Mouse (Mus musculus) CH12.LX (cell line): ENCODE results near the gene Fgf23.

Source experiments
- CTCF ChIP-seq, 2 experiments: IDR thresholded peaks in 1 of 2; conservative IDR thresholded peaks in 1 of 2; 2 replicates each; pipeline ENCODE4 v1.5.1; 2011 to 2012; ENCODE audit warnings: low read depth in 2 of 2, low read length in 2 of 2, improper control_type of control experiment in 1 of 2, inconsistent platforms in 1 of 2, mild to moderate bottlenecking in 1 of 2, moderate library complexity in 1 of 2
- ELF1 ChIP-seq: IDR thresholded peaks from 2 replicates; pipeline ENCODE4 v1.6.1; 2014; ENCODE audit warnings: low read depth, mild to moderate bottlenecking, inconsistent platforms, low read length, improper control_type of control experiment
- MAFK ChIP-seq: IDR thresholded peaks from 2 replicates; pipeline ENCODE4 v1.6.1; 2011; ENCODE audit warnings: low read length, improper control_type of control experiment; ENCODE audit not compliant: insufficient replicate concordance
- SMC3 ChIP-seq: IDR thresholded peaks from 2 replicates; pipeline ENCODE4 v1.6.1; 2011; ENCODE audit warnings: low read depth, low read length, improper control_type of control experiment
- ZC3H11A ChIP-seq: IDR thresholded peaks from 2 replicates; pipeline ENCODE4 v1.6.1; 2012; ENCODE audit warnings: low read depth, mild to moderate bottlenecking, inconsistent platforms, low read length, improper control_type of control experiment
- ZNF384 ChIP-seq: IDR thresholded peaks from 2 replicates; pipeline ENCODE4 v1.6.1; 2012; ENCODE audit warnings: low read depth, low read length, improper control_type of control experiment, inconsistent platforms

DNA sequence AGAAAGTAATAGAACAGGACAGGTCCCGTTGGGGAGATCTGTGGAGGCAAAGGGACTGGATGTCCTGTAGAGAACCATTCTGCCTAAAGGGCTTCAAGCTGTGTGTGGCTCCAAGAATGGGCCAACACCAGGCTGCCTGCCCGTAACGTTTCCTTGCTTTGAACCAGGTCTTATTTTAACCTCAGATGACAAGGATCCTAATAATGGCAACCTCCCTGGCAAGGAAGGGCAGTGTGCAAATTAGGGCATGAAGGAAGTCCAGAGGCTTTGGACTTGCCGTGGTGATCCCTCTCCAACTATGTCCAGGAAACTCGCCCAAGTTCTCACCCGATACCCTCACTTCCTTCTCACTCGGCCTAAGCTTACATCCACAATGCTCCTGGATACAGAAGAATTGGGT is 47.9 kb upstream of the Fgf23 start:
- TF ChIP-seq SMC3 (no peak), MAFK (no peak), CTCF (conservative IDR thresholded peaks at IDR 0.05 in 1 of 2, IDR thresholded peaks at IDR 0.05 in 1 of 2; ENCODE audit: low read depth in 2 of 2, low read length in 2 of 2) (no peak), ELF1 (no peak), ZNF384 (no peak), ZC3H11A (no peak)
